Comparison of ENCODE assay signal across 8 mouse cellular contexts in genomic region chr2:54084737-54085429, GRCm38 (mm10). TPM values are rescaled to one million over a fixed set of nuclear protein-coding genes. Genes with fewer than 3 reads are reported as not detected.
A peak's percentile ranks its signal among the peaks of the same experiment; 100 is the strongest.
DNase-seq lines count a peak whose midpoint lies in the region; ATAC-seq and TF ChIP-seq lines count a peak whose summit lies in the region.

No protein-coding gene starts in this region.

- WGBS in neural tube, embryonic 11.5 days, result under 1% methylated on average over 51 of the region's 51 CpGs
- WGBS in forebrain, embryonic 16.5 days, result under 1% methylated on average over 51 of the region's 51 CpGs
- 4% methylated on average over 51 of the region's 51 CpGs for WGBS in small intestine, adult 2 months

- peak; percentile 70 for DNase-seq in embryo, embryonic 10 days (ENCODE audit: low spot score)
- no peak for DNase-seq in embryo, embryonic 11 days
- DNase-seq in neural tube, embryonic 11.5 days (ENCODE audit: low spot score), result no peak
- no peak for DNase-seq in neural tube, embryonic 10.5 days (ENCODE audit: extremely low spot score, low spot score)
- peak; percentile 4 for DNase-seq in liver
- DNase-seq in natural killer cell, adult 2 months (ENCODE audit: low spot score in 2 of 2), result no peak

- no peaks in the 10 kb centered on the region for H3K4me1 ChIP-seq in neural tube, embryonic 11.5 days (ENCODE audit: control insufficient read depth, insufficient read depth, low read length)
- peaks cover 14% of the 10 kb centered on the region for H3K4me1 ChIP-seq in forebrain, embryonic 16.5 days (replicated peaks; ENCODE audit: control insufficient read depth, insufficient read depth, low read length)
- H3K4me1 ChIP-seq in small intestine, adult 2 months (ENCODE audit: control insufficient read depth, insufficient read depth, insufficient read length, low read length), result peaks cover 3% of the 10 kb centered on the region; the same call in 1 of the 2 replicates

- no peaks in the 10 kb centered on the region for H3K27me3 ChIP-seq in neural tube, embryonic 11.5 days (ENCODE audit: control insufficient read depth, insufficient read depth, low read length)
- no peaks in the 10 kb centered on the region for H3K27me3 ChIP-seq in forebrain, embryonic 16.5 days (replicated peaks; ENCODE audit: control insufficient read depth, insufficient read depth, low read length)
- 0 out of 2 replicates have a peak, but pooled peaks cover 2% of the 10 kb centered on the region for H3K27me3 ChIP-seq in small intestine, adult 2 months (ENCODE audit: control insufficient read depth, insufficient read depth, low read length)

- TF ChIP-seq POLR2A in small intestine, adult 2 months (IDR thresholded peaks at IDR 0.05; ENCODE audit: low read depth, low read length), result no peak

- peak overlapping the region; percentile 77 for H3K4me2 ChIP-seq in neural tube, embryonic 11.5 days (ENCODE audit: low read depth)
- H3K4me2 ChIP-seq in forebrain, embryonic 16.5 days (ENCODE audit: low read length), result peak overlapping the region; percentile 70

- H3K4me3 ChIP-seq in neural tube, embryonic 11.5 days (ENCODE audit: low read depth, low read length), result peak overlapping the region; percentile 51
- H3K4me3 ChIP-seq in forebrain, embryonic 16.5 days (replicated peaks; ENCODE audit: low read length), result peak overlapping the region; percentile 71
- H3K4me3 ChIP-seq in small intestine, adult 2 months (ENCODE audit: low read depth, low read length), result peak overlapping the region; percentile 32

- ATAC-seq in neural tube, embryonic 11.5 days (ENCODE audit: insufficient read depth, low FRiP score, low TSS enrichment), result peak; percentile 45
- ATAC-seq in forebrain, embryonic 16.5 days, result peak; percentile 77

- TF ChIP-seq CTCF in small intestine, adult 2 months (IDR thresholded peaks at IDR 0.05; ENCODE audit: extremely low read depth, insufficient read length, insufficient replicate concordance, low read depth, low read length), result no peak

- peak overlapping the region; percentile 68 for H3K9ac ChIP-seq in neural tube, embryonic 11.5 days (ENCODE audit: low read length)
- peak overlapping the region; percentile 73 for H3K9ac ChIP-seq in forebrain, embryonic 16.5 days (replicated peaks; ENCODE audit: low read depth, low read length)

- H3K36me3 ChIP-seq in neural tube, embryonic 11.5 days (ENCODE audit: control insufficient read depth, insufficient read depth, low read length), result no peaks in the 10 kb centered on the region
- no peaks in the 10 kb centered on the region for H3K36me3 ChIP-seq in forebrain, embryonic 16.5 days (ENCODE audit: control insufficient read depth, insufficient read depth)
- H3K36me3 ChIP-seq in small intestine, adult 2 months (ENCODE audit: control insufficient read depth, insufficient read depth, low read length), result no peaks in the 10 kb centered on the region

- no peaks in the 10 kb centered on the region for H3K9me3 ChIP-seq in neural tube, embryonic 11.5 days (ENCODE audit: control insufficient read depth, low read length)
- no peaks in the 10 kb centered on the region for H3K9me3 ChIP-seq in forebrain, embryonic 16.5 days (ENCODE audit: control insufficient read depth, low read length)

- peak overlapping the region; percentile 70 for H3K27ac ChIP-seq in neural tube, embryonic 11.5 days (ENCODE audit: low read depth, low read length)
- H3K27ac ChIP-seq in forebrain, embryonic 16.5 days (ENCODE audit: low read length), result peak overlapping the region; percentile 87
- no peak overlapping the region for H3K27ac ChIP-seq in small intestine, adult 2 months (ENCODE audit: insufficient read depth, low read depth, low read length)

RNA-seq across cellular contexts. Expression of gene Rprm, which starts 0.5 kb away (rescaled TPM):
- polyA plus RNA-seq in neural tube, embryonic 11.5 days (2014; fragmentation: Nextera tagmentation; extraction: Ambion mirVana), result 49.9 and 59.0 TPM in 2 replicates
- 296 and 310 TPM in 2 replicates for polyA plus RNA-seq in forebrain, embryonic 16.5 days (2015; fragmentation: Nextera tagmentation; extraction: Ambion mirVana)
- polyA plus RNA-seq in small intestine, adult 2 months (2012; rRNA removed), result 0.18 and 1.4 TPM in 2 replicates

Comparison
In these comparisons a context has a peak if more than half of its experiments do, and no peak if none do; other contexts are left out.
1. DNase-seq: peak in embryo, embryonic 10 days (single experiment) and liver (single experiment); none in embryo, embryonic 11 days (single experiment), neural tube, embryonic 11.5 days (single experiment), neural tube, embryonic 10.5 days (single experiment) and natural killer cell, adult 2 months (0 of 2).
2. RNA of gene Rprm, which starts 0.5 kb away (polyA plus RNA-seq): 296 to 310 TPM in forebrain, embryonic 16.5 days and 49.9 to 59.0 TPM in neural tube, embryonic 11.5 days; 0.18 to 1.4 TPM in small intestine, adult 2 months; every median in the first group is over 10 times any median in the second.
3. Peak in every context shown above with its lines, with median percentiles within 50 percentile points of each other: H3K4me3 ChIP-seq.